29 mouse cellular contexts compared by ENCODE assay signal in genomic region chr17:12232724-12233123, GRCm38 (mm10).
"Had no signal": no experiment of that assay in that cellular context is flagged by ENCODE, and none has a peak within 500 bp of the region (broad histone marks: within the 10 kb centered on the region; RNA-seq: fewer than 3 reads in every experiment).

No protein-coding gene starts in this region.

- H3K9ac ChIP-seq: embryonic facial prominence, embryonic 12.5 days; embryonic facial prominence, embryonic 13.5 days; embryonic facial prominence, embryonic 15.5 days; forebrain, embryonic 12.5 days; forebrain, embryonic 13.5 days; forebrain, embryonic 15.5 days; forebrain, postnatal 0 days had no signal

- H3K4me1 ChIP-seq: embryonic facial prominence, embryonic 10.5 days; embryonic facial prominence, embryonic 12.5 days; embryonic facial prominence, embryonic 13.5 days; embryonic facial prominence, embryonic 15.5 days; forebrain, embryonic 10.5 days; forebrain, embryonic 12.5 days; forebrain, embryonic 13.5 days had no signal

- H3K27me3 ChIP-seq: embryonic facial prominence, embryonic 12.5 days; embryonic facial prominence, embryonic 13.5 days; embryonic facial prominence, embryonic 15.5 days; forebrain, embryonic 12.5 days; forebrain, embryonic 13.5 days; forebrain, embryonic 15.5 days had no signal

- H3K4me3 ChIP-seq: embryonic facial prominence, embryonic 10.5 days; embryonic facial prominence, embryonic 12.5 days; embryonic facial prominence, embryonic 13.5 days; embryonic facial prominence, embryonic 15.5 days; erythroblast, embryonic 14.5 days; forebrain, embryonic 10.5 days; forebrain, embryonic 12.5 days; forebrain, embryonic 13.5 days; forebrain, embryonic 15.5 days; gastrocnemius, adult 2 months; heart, adult 2 months had no signal

- H3K4me2 ChIP-seq: embryonic facial prominence, embryonic 12.5 days; embryonic facial prominence, embryonic 13.5 days; embryonic facial prominence, embryonic 15.5 days; forebrain, embryonic 12.5 days; forebrain, embryonic 13.5 days; forebrain, embryonic 15.5 days had no signal

- ATAC-seq: forebrain, embryonic 13.5 days; forebrain, embryonic 14.5 days; forebrain, embryonic 15.5 days; forebrain, embryonic 16.5 days; forebrain, postnatal 0 days had no signal

- DNase-seq: cerebellum, adult 2 months; cerebellum, adult 8-10 months; cerebellum, adult 9-10 months; cerebellum, adult 9-11 months; cerebellum, postnatal 10 days; cerebellum, postnatal 14 days; cerebellum, postnatal 25 days; cerebellum, postnatal 36 days; embryo, embryonic 11 days; forebrain, postnatal 0 days; gastrocnemius, adult 2 months; gastrocnemius, postnatal 10 days; gastrocnemius, postnatal 14 days; gastrocnemius, postnatal 25 days; gastrocnemius, postnatal 36 days; heart, adult 11 months; heart, adult 18-20 months; heart, adult 2 months had no signal

- H3K9me3 ChIP-seq: embryonic facial prominence, embryonic 10.5 days; embryonic facial prominence, embryonic 12.5 days; embryonic facial prominence, embryonic 13.5 days; embryonic facial prominence, embryonic 15.5 days; forebrain, embryonic 10.5 days; forebrain, embryonic 12.5 days; forebrain, embryonic 13.5 days; forebrain, embryonic 15.5 days had no signal

- H3K27ac ChIP-seq: embryonic facial prominence, embryonic 10.5 days; embryonic facial prominence, embryonic 12.5 days; embryonic facial prominence, embryonic 13.5 days; embryonic facial prominence, embryonic 15.5 days; forebrain, embryonic 10.5 days; forebrain, embryonic 12.5 days; forebrain, embryonic 13.5 days; forebrain, embryonic 15.5 days; gastrocnemius, adult 2 months; heart, adult 2 months had no signal
